Mouse (Mus musculus) frontal cortex, adult (tissue): ENCODE measurements around the gene Ntm.

Experiments used
- ATAC-seq: cut with Nextera tagmentation; 2 replicates; pipeline ENCODE4 v1.9.2; 2017; ENCODE audit warnings: mild to moderate bottlenecking, moderate library complexity, mixed read lengths; ENCODE audit not compliant: low TSS enrichment

Gene Ntm

GRCm38 (mm10) chr9:29074494-29074893 lies 888.4 kb downstream of the Ntm start:
- ATAC-seq: no peak

GRCm38 (mm10) chr9:29071997-29072396 lies 890.9 kb downstream of the Ntm start:
- no peak for ATAC-seq

GRCm38 (mm10) chr9:29067572-29067971 lies 895.4 kb downstream of the Ntm start:
- ATAC-seq: no peak

GRCm38 (mm10) chr9:29060293-29060692 lies 902.6 kb downstream of the Ntm start:
- no peak for ATAC-seq

- no peak for ATAC-seq
Observed at GRCm38 (mm10) chr9:29058811-29059210, 904.1 kb downstream of the Ntm start.

- no peak for ATAC-seq
Observed at GRCm38 (mm10) chr9:29055637-29056036, 907.3 kb downstream of the Ntm start.

- ATAC-seq: peak; percentile 45
Observed at GRCm38 (mm10) chr9:29036466-29036865, 926.5 kb downstream of the Ntm start.

- ATAC-seq: peak; percentile 80
Observed at GRCm38 (mm10) chr9:29036058-29036457, 926.9 kb downstream of the Ntm start.

GRCm38 (mm10) chr9:29026410-29026809 lies 936.5 kb downstream of the Ntm start:
- ATAC-seq: peak; percentile 48

GRCm38 (mm10) chr9:29025603-29026002 lies 937.3 kb downstream of the Ntm start:
- ATAC-seq: peak; percentile 53

- ATAC-seq: peak; percentile 35; the same call in 1 of the 2 replicates
Observed at GRCm38 (mm10) chr9:29025104-29025503, 937.8 kb downstream of the Ntm start.

GRCm38 (mm10) chr9:29016879-29017278 lies 946.1 kb downstream of the Ntm start:
- peak; percentile 77; the same call in 1 of the 2 replicates for ATAC-seq

GRCm38 (mm10) chr9:29013881-29014280 lies 949.1 kb downstream of the Ntm start:
- no peak for ATAC-seq

GRCm38 (mm10) chr9:29012541-29012940 lies 950.4 kb downstream of the Ntm start:
- ATAC-seq: no peak

GRCm38 (mm10) chr9:29011476-29011875 lies 951.5 kb downstream of the Ntm start:
- no peak for ATAC-seq

- ATAC-seq: peak; percentile 87
Observed at GRCm38 (mm10) chr9:29004534-29004933, 958.4 kb downstream of the Ntm start.

GRCm38 (mm10) chr9:28999951-29000351 lies 963.0 kb downstream of the Ntm start:
- no peak for ATAC-seq

GRCm38 (mm10) chr9:28977275-28977674 lies 985.7 kb downstream of the Ntm start:
- no peak for ATAC-seq

GRCm38 (mm10) chr9:28969455-28969854 lies 993.5 kb downstream of the Ntm start:
- ATAC-seq: no peak
